Mouse (Mus musculus) hindbrain, embryonic 11.5 days (tissue): ENCODE data around the gene Abl1. TPM values are rescaled to one million over a fixed set of nuclear protein-coding genes. Genes with fewer than 3 reads are reported as not detected.

Experiments
- ATAC-seq: fragments of 200-750 bp; cut with Nextera tagmentation; 2 replicates; pipeline ENCODE4 v1.8.0; 2017; ENCODE audit warnings: mild to moderate bottlenecking, moderate TSS enrichment, moderate library complexity; ENCODE audit not compliant: low FRiP score
- DNase-seq: peaks from one replicate; pipeline ENCODE4 v3.0.0-alpha.2; 2015; ENCODE audit warnings: low spot score
- H3K27ac ChIP-seq: fragments of 300-500 bp; sonication (generic); 2 replicates; pipeline ENCODE4 v1.5.1; 2014; ENCODE audit warnings: mild to moderate bottlenecking, low read depth, low read length
- H3K27me3 ChIP-seq: fragments of 300-500 bp; sonication (generic); 2 replicates; pipeline ENCODE4 v1.6.1; 2014; ENCODE audit warnings: mild to moderate bottlenecking, low read length, moderate library complexity, mixed read lengths; ENCODE audit not compliant: control insufficient read depth, insufficient read depth
- H3K36me3 ChIP-seq: fragments of 300-500 bp; sonication (generic); 2 replicates; pipeline ENCODE4 v1.6.1; 2014; ENCODE audit warnings: mild to moderate bottlenecking, low read length, moderate library complexity, mixed read lengths; ENCODE audit not compliant: control insufficient read depth, insufficient read depth
- H3K4me1 ChIP-seq: fragments of 300-500 bp; sonication (generic); replicated peaks from 2 replicates; pipeline ENCODE4 v1.6.1; 2014; ENCODE audit warnings: low read length, mixed read lengths; ENCODE audit not compliant: control insufficient read depth, insufficient read depth
- H3K4me2 ChIP-seq: fragments of 300-500 bp; sonication (generic); replicated peaks from 2 replicates; pipeline ENCODE4 v1.6.1; 2014; ENCODE audit warnings: mild to moderate bottlenecking, low read depth, low read length
- H3K4me3 ChIP-seq: fragments of 300-500 bp; sonication (generic); 2 replicates; pipeline ENCODE4 v1.5.1; 2014; ENCODE audit warnings: low read depth, low read length
- H3K9ac ChIP-seq: fragments of 300-500 bp; sonication (generic); 2 replicates; pipeline ENCODE4 v1.6.1; 2014; ENCODE audit warnings: low read depth, low read length
- H3K9me3 ChIP-seq: fragments of 300-500 bp; sonication (generic); 2 replicates; pipeline ENCODE4 v1.6.1; 2016; ENCODE audit warnings: low read length; ENCODE audit not compliant: control insufficient read depth
- WGBS: fragments of 180-500 bp; shearing (Covaris S2); extraction: QIAGEN DNeasy Blood & Tissue Kit; methylation state at CpG from one replicate; pipeline ENCODE4 v1.1.7; 2014; 5-methylcytosine and 5-hydroxymethylcytosine counted together
- polyA plus RNA-seq: library from polyadenylated mRNA; unstranded; fragments of >200 nt; fragmentation: Nextera tagmentation; extraction: Ambion mirVana; gene quantifications from 2 replicates; pipeline ENCODE4 v1.2.1, GENCODE M21; 2014

Abl1 gene
- polyA plus RNA-seq, 1 experiment from 2014 or later = 28.6 TPM

- DNase-seq (no peak), ATAC-seq (no peak)
- Histone ChIP-seq H3K4me3 (no peak overlapping the region), H3K9me3 (no peaks in the 10 kb centered on the region), H3K27me3 (no peaks in the 10 kb centered on the region), H3K4me1 (no peaks in the 10 kb centered on the region), H3K9ac (no peak overlapping the region), H3K36me3 (no peaks in the 10 kb centered on the region), H3K27ac (no peak overlapping the region), H3K4me2 (no peak overlapping the region)
- 95% methylated on average over 7 of the region's 7 CpGs for WGBS
These were observed 36.7 kb downstream of the Abl1 start for GRCm38 (mm10) chr2:31724730-31725490.

GRCm38 (mm10) chr2:31727576-31728277 lies 39.6 kb downstream of the Abl1 start:
- Histone ChIP-seq H3K9me3 (no peaks in the 10 kb centered on the region), H3K4me1 (no peaks in the 10 kb centered on the region), H3K27ac (no peak overlapping the region), H3K36me3 (no peaks in the 10 kb centered on the region), H3K4me3 (no peak overlapping the region), H3K4me2 (no peak overlapping the region), H3K9ac (no peak overlapping the region), H3K27me3 (no peaks in the 10 kb centered on the region)
- DNase-seq (no peak), ATAC-seq (no peak)
- WGBS = 93% methylated on average over 9 of the region's 9 CpGs

- no peaks in the 10 kb centered on the region for H3K4me1 ChIP-seq
- H3K27me3 ChIP-seq = no peaks in the 10 kb centered on the region
- no peak overlapping the region for H3K4me3 ChIP-seq
- no peak for DNase-seq
- H3K9ac ChIP-seq = no peak overlapping the region
- H3K9me3 ChIP-seq = no peaks in the 10 kb centered on the region
- no peaks in the 10 kb centered on the region for H3K36me3 ChIP-seq
- H3K27ac ChIP-seq = no peak overlapping the region
- no peak for ATAC-seq
- H3K4me2 ChIP-seq = no peak overlapping the region
- 89% methylated on average over 5 of the region's 5 CpGs for WGBS
These were observed 42.5 kb downstream of the Abl1 start for GRCm38 (mm10) chr2:31730640-31731039.

- Histone ChIP-seq H3K4me1 (no peaks in the 10 kb centered on the region), H3K4me2 (no peak overlapping the region), H3K27me3 (no peaks in the 10 kb centered on the region), H3K36me3 (no peaks in the 10 kb centered on the region), H3K9ac (no peak overlapping the region), H3K27ac (no peak overlapping the region), H3K9me3 (no peaks in the 10 kb centered on the region), H3K4me3 (no peak overlapping the region)
- ATAC-seq (no peak), DNase-seq (no peak)
- 77% methylated on average over 3 of the region's 3 CpGs for WGBS
These were observed 44.3 kb downstream of the Abl1 start for GRCm38 (mm10) chr2:31732497-31732896.

GRCm38 (mm10) chr2:31733558-31733957 lies 45.4 kb downstream of the Abl1 start:
- no peaks in the 10 kb centered on the region for H3K4me1 ChIP-seq
- ATAC-seq (no peak), DNase-seq (no peak)
- H3K27ac ChIP-seq = no peak overlapping the region
- no peak overlapping the region for H3K4me2 ChIP-seq
- H3K36me3 ChIP-seq = no peaks in the 10 kb centered on the region
- no peaks in the 10 kb centered on the region for H3K9me3 ChIP-seq
- WGBS = 77% methylated on average over 5 of the region's 5 CpGs
- H3K27me3 ChIP-seq = no peaks in the 10 kb centered on the region
- H3K4me3 ChIP-seq = no peak overlapping the region
- no peak overlapping the region for H3K9ac ChIP-seq

- no peaks in the 10 kb centered on the region for H3K27me3 ChIP-seq
- H3K9me3 ChIP-seq = no peaks in the 10 kb centered on the region
- H3K36me3 ChIP-seq = no peaks in the 10 kb centered on the region
- WGBS = 76% methylated on average over 3 of the region's 3 CpGs
- H3K27ac ChIP-seq = no peak overlapping the region
- H3K4me3 ChIP-seq = no peak overlapping the region
- DNase-seq = no peak
- H3K9ac ChIP-seq = no peak overlapping the region
- no peak overlapping the region for H3K4me2 ChIP-seq
- H3K4me1 ChIP-seq = no peaks in the 10 kb centered on the region
- no peak for ATAC-seq
These were observed 50.9 kb downstream of the Abl1 start for GRCm38 (mm10) chr2:31739041-31739440.

- Histone ChIP-seq H3K36me3 (no peaks in the 10 kb centered on the region), H3K4me3 (no peak overlapping the region), H3K27ac (no peak overlapping the region), H3K27me3 (no peaks in the 10 kb centered on the region), H3K9me3 (no peaks in the 10 kb centered on the region), H3K4me1 (peaks cover 1% of the 10 kb centered on the region; the same call in 1 of the 2 replicates), H3K9ac (no peak overlapping the region), H3K4me2 (no peak overlapping the region)
- DNase-seq (no peak), ATAC-seq (no peak)
- 26% methylated on average over 1 of the region's 1 CpGs for WGBS
These were observed 53.6 kb downstream of the Abl1 start for GRCm38 (mm10) chr2:31741728-31742127.

GRCm38 (mm10) chr2:31742134-31742533 lies 54.0 kb downstream of the Abl1 start:
- no peaks in the 10 kb centered on the region for H3K9me3 ChIP-seq
- H3K4me1 ChIP-seq = peaks cover 3% of the 10 kb centered on the region; the same call in 1 of the 2 replicates
- H3K4me3 ChIP-seq = no peak overlapping the region
- H3K27me3 ChIP-seq = no peaks in the 10 kb centered on the region
- no peak overlapping the region for H3K27ac ChIP-seq
- H3K9ac ChIP-seq = no peak overlapping the region
- H3K4me2 ChIP-seq = no peak overlapping the region
- DNase-seq (no peak), ATAC-seq (no peak)
- 37% methylated on average over 7 of the region's 7 CpGs for WGBS
- H3K36me3 ChIP-seq = no peaks in the 10 kb centered on the region

GRCm38 (mm10) chr2:31745741-31746243 lies 57.6 kb downstream of the Abl1 start:
- Histone ChIP-seq H3K27me3 (no peaks in the 10 kb centered on the region), H3K27ac (no peak overlapping the region), H3K4me3 (no peak overlapping the region), H3K4me2 (no peak overlapping the region), H3K4me1 (peaks cover 7% of the 10 kb centered on the region), H3K9me3 (no peaks in the 10 kb centered on the region), H3K36me3 (no peaks in the 10 kb centered on the region), H3K9ac (no peak overlapping the region)
- ATAC-seq (no peak), DNase-seq (no peak)
